Mouse (Mus musculus): Measurements from ENCODE around the gene Olfr1151. TPM values are rescaled to one million over a fixed set of nuclear protein-coding genes. Genes with fewer than 3 reads are reported as not detected.

Olfr1151 gene
- polyA plus RNA-seq (2014; fragmentation: Nextera tagmentation; extraction: Ambion mirVana), result not detected in 2 replicates

- no peaks in the 10 kb centered on the region for H3K4me1 ChIP-seq (ENCODE audit: control insufficient read depth, insufficient read depth, low read length)
- no peaks in the 10 kb centered on the region for H3K36me3 ChIP-seq (ENCODE audit: control insufficient read depth, insufficient read depth, low read length)
- H3K27ac ChIP-seq (ENCODE audit: low read depth, low read length), result no peak within 1 kb of the TSS
- WGBS (ENCODE audit: insufficient replicate concordance), result 76% methylated on average over 1 of the region's 1 CpGs
- H3K4me2 ChIP-seq, result no peak within 1 kb of the TSS
- no peak within 1 kb of the TSS for H3K4me3 ChIP-seq (ENCODE audit: low read depth, low read length)
- no peaks in the 10 kb centered on the region for H3K9me3 ChIP-seq (replicated peaks; ENCODE audit: control insufficient read depth, low read length)
- no peak for ATAC-seq (replicated peaks; ENCODE audit: insufficient number of reproducible peaks, low FRiP score, low TSS enrichment)
- H3K9ac ChIP-seq (ENCODE audit: low read depth, low read length), result no peak within 1 kb of the TSS
- H3K27me3 ChIP-seq (ENCODE audit: control insufficient read depth, insufficient read depth, low read length), result no peaks in the 10 kb centered on the region
These were observed at the start of gene Olfr1151 for GRCm38 (mm10) chr2:87855562-87855961. TSS of gene Olfr1151 (plus strand) at chr2:87855862.

GRCm38 (mm10) chr2:87809522-87809921 lies 46.1 kb upstream of the Olfr1151 start, which contains the start of gene Olfr1145:
TSS of gene Olfr1145 (plus strand) at chr2:87809822.
- no peak for ATAC-seq (replicated peaks; ENCODE audit: insufficient number of reproducible peaks, low FRiP score, low TSS enrichment)
- no peaks in the 10 kb centered on the region for H3K27me3 ChIP-seq (ENCODE audit: control insufficient read depth, insufficient read depth, low read length)
- H3K4me2 ChIP-seq, result no peak within 1 kb of the TSS
- no peak within 1 kb of the TSS for H3K4me3 ChIP-seq (ENCODE audit: low read depth, low read length)
- no peaks in the 10 kb centered on the region for H3K4me1 ChIP-seq (ENCODE audit: control insufficient read depth, insufficient read depth, low read length)
- H3K9ac ChIP-seq (ENCODE audit: low read depth, low read length), result no peak within 1 kb of the TSS
- no peaks in the 10 kb centered on the region for H3K9me3 ChIP-seq (replicated peaks; ENCODE audit: control insufficient read depth, low read length)
- H3K27ac ChIP-seq (ENCODE audit: low read depth, low read length), result no peak within 1 kb of the TSS
- WGBS (ENCODE audit: insufficient replicate concordance), result 76% methylated on average over 1 of the region's 1 CpGs
- H3K36me3 ChIP-seq (ENCODE audit: control insufficient read depth, insufficient read depth, low read length), result no peaks in the 10 kb centered on the region

DNA sequence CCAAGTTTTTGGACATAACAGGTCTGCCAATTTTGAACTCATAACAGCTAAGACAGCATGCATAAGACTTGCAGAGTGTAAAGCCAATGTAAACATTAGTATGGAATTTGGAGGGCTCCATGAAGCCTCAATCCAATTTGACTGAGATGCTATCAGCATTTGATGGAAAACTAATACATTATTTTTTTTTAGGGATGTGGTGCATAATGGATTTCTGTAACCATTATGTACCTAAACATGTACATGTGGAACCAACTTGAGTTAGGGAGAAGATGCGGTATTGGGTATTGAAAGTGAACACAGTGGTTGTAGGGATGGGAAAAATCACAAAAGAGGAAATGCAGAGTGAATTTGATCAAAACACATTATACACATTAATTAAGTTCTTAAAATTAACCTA lies 25.4 kb upstream of the Olfr1151 start, which contains the start of gene Olfr1148:
Gene Olfr1148 (plus strand): TSS at position 301 of the 400 bp plus-strand sequence.
- Histone ChIP-seq H3K4me3 (ENCODE audit: low read depth, low read length) (no peak within 1 kb of the TSS), H3K27ac (ENCODE audit: low read depth, low read length) (no peak within 1 kb of the TSS), H3K4me2 (no peak within 1 kb of the TSS), H3K9me3 (replicated peaks; ENCODE audit: control insufficient read depth, low read length) (no peaks in the 10 kb centered on the region), H3K9ac (ENCODE audit: low read depth, low read length) (no peak within 1 kb of the TSS), H3K27me3 (ENCODE audit: control insufficient read depth, insufficient read depth, low read length) (no peaks in the 10 kb centered on the region), H3K4me1 (ENCODE audit: control insufficient read depth, insufficient read depth, low read length) (no peaks in the 10 kb centered on the region), H3K36me3 (ENCODE audit: control insufficient read depth, insufficient read depth, low read length) (no peaks in the 10 kb centered on the region)
- WGBS (ENCODE audit: insufficient replicate concordance), result 98% methylated on average over 1 of the region's 1 CpGs
- no peak for ATAC-seq (replicated peaks; ENCODE audit: insufficient number of reproducible peaks, low FRiP score, low TSS enrichment)

DNA sequence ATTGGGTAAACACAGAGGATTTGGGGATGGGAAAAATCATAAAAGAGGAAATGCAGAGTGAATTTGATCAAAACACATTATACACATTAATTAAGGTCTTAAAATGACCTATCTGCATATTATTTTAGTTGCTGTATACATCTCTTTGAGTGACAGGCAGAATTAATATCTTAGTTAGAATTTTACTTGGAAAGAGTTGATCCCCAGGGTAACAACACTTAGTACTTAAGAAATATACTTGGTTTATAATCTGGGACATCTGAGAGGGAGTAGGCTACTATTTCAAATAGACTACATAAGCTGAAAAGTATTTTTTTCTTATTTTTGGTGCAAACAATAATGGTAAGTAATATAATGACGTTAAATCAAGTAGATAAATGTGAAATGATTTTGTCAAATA lies 12.0 kb upstream of the Olfr1151 start, which contains the start of gene Olfr1150-ps1:
Gene Olfr1150-ps1 (plus strand): TSS at position 301 of the 400 bp plus-strand sequence.
- Histone ChIP-seq H3K36me3 (ENCODE audit: control insufficient read depth, insufficient read depth, low read length) (no peaks in the 10 kb centered on the region), H3K27ac (ENCODE audit: low read depth, low read length) (no peak within 1 kb of the TSS), H3K9ac (ENCODE audit: low read depth, low read length) (no peak within 1 kb of the TSS), H3K4me2 (no peak within 1 kb of the TSS), H3K4me3 (ENCODE audit: low read depth, low read length) (no peak within 1 kb of the TSS), H3K9me3 (replicated peaks; ENCODE audit: control insufficient read depth, low read length) (no peaks in the 10 kb centered on the region), H3K27me3 (ENCODE audit: control insufficient read depth, insufficient read depth, low read length) (no peaks in the 10 kb centered on the region), H3K4me1 (ENCODE audit: control insufficient read depth, insufficient read depth, low read length) (no peaks in the 10 kb centered on the region)
- ATAC-seq (replicated peaks; ENCODE audit: insufficient number of reproducible peaks, low FRiP score, low TSS enrichment), result no peak
- 51% methylated on average over 1 of the region's 1 CpGs for WGBS (ENCODE audit: insufficient replicate concordance)

- Histone ChIP-seq H3K9me3 (replicated peaks; ENCODE audit: control insufficient read depth, low read length) (no peaks in the 10 kb centered on the region), H3K27ac (ENCODE audit: low read depth, low read length) (no peak within 1 kb of the TSS), H3K36me3 (ENCODE audit: control insufficient read depth, insufficient read depth, low read length) (no peaks in the 10 kb centered on the region), H3K4me3 (ENCODE audit: low read depth, low read length) (no peak within 1 kb of the TSS), H3K4me2 (no peak within 1 kb of the TSS), H3K27me3 (ENCODE audit: control insufficient read depth, insufficient read depth, low read length) (no peaks in the 10 kb centered on the region), H3K9ac (ENCODE audit: low read depth, low read length) (no peak within 1 kb of the TSS), H3K4me1 (ENCODE audit: control insufficient read depth, insufficient read depth, low read length) (no peaks in the 10 kb centered on the region)
- no peak for ATAC-seq (replicated peaks; ENCODE audit: insufficient number of reproducible peaks, low FRiP score, low TSS enrichment)
These were observed 10.5 kb downstream of the Olfr1151 start, which contains the start of gene Olfr1152 for GRCm38 (mm10) chr2:87866192-87866591. TSS of gene Olfr1152 (plus strand) at chr2:87866492.

DNA sequence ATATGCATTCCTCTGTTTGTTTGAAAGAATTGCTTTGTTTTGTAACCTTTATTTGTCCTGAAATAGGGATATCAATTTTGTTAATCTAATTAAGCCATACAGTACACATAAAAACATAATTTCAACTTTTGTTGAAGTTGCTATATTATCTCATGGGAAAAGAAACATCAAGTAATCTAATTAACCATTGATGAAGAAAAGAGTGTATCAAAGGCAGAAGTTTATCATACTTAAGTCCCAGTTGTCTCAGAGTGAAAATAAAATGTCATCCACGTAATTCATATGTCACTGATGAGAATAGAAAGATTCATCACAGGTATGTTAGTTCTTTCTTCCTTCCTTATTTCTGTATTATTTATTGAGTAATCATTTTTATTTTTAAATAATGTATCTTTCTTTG lies 39.0 kb downstream of the Olfr1151 start, which contains the start of gene Olfr1153:
Gene Olfr1153 (plus strand): TSS at position 301 of the 400 bp plus-strand sequence.
- ATAC-seq (replicated peaks; ENCODE audit: insufficient number of reproducible peaks, low FRiP score, low TSS enrichment), result no peak
- no peak within 1 kb of the TSS for H3K9ac ChIP-seq (ENCODE audit: low read depth, low read length)
- 70% methylated on average over 1 of the region's 1 CpGs for WGBS (ENCODE audit: insufficient replicate concordance)

DNA sequence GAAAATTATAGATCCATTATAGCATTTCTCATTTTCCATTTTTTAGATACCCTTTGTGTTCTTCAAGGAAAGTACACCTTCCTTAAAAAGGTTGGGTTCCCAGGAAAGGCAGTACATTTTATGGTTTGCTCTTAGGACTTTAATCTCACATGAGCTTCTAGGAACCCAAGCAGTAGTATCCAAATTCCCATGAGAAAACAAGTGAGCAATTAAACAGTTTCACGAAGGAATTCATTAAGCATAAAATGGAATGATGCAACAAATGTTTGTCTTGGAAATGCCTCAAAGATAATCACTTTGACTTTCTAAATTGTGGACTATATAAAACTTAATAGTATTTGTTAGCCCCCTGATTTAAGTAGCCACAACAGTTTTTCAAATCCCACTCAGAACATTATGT lies 49.4 kb downstream of the Olfr1151 start, which contains the start of gene Olfr1154:
Gene Olfr1154 (minus strand): TSS at position 101 of the 400 bp plus-strand sequence.
- ATAC-seq (replicated peaks; ENCODE audit: insufficient number of reproducible peaks, low FRiP score, low TSS enrichment), result no peak
- Histone ChIP-seq H3K4me3 (ENCODE audit: low read depth, low read length) (no peak within 1 kb of the TSS), H3K4me2 (no peak within 1 kb of the TSS), H3K27me3 (ENCODE audit: control insufficient read depth, insufficient read depth, low read length) (no peaks in the 10 kb centered on the region), H3K4me1 (ENCODE audit: control insufficient read depth, insufficient read depth, low read length) (no peaks in the 10 kb centered on the region), H3K9ac (ENCODE audit: low read depth, low read length) (no peak within 1 kb of the TSS), H3K36me3 (ENCODE audit: control insufficient read depth, insufficient read depth, low read length) (no peaks in the 10 kb centered on the region), H3K9me3 (replicated peaks; ENCODE audit: control insufficient read depth, low read length) (no peaks in the 10 kb centered on the region), H3K27ac (ENCODE audit: low read depth, low read length) (no peak within 1 kb of the TSS)
- 72% methylated on average over 1 of the region's 1 CpGs for WGBS (ENCODE audit: insufficient replicate concordance)

More for the DNA sequence above, 39.0 kb downstream of the Olfr1151 start, which contains the start of gene Olfr1153:
- H3K4me3 ChIP-seq (ENCODE audit: low read depth, low read length), result no peak within 1 kb of the TSS
- no peak within 1 kb of the TSS for H3K4me2 ChIP-seq
- no peaks in the 10 kb centered on the region for H3K27me3 ChIP-seq (ENCODE audit: control insufficient read depth, insufficient read depth, low read length)
- no peaks in the 10 kb centered on the region for H3K9me3 ChIP-seq (replicated peaks; ENCODE audit: control insufficient read depth, low read length)
- H3K36me3 ChIP-seq (ENCODE audit: control insufficient read depth, insufficient read depth, low read length), result no peaks in the 10 kb centered on the region
- no peaks in the 10 kb centered on the region for H3K4me1 ChIP-seq (ENCODE audit: control insufficient read depth, insufficient read depth, low read length)
- H3K27ac ChIP-seq (ENCODE audit: low read depth, low read length), result no peak within 1 kb of the TSS

Measured in heart, embryonic 11.5 days (tissue).